Mouse (Mus musculus): ENCODE results near the gene Olfr1404. TPM values are rescaled to one million over a fixed set of nuclear protein-coding genes. Genes with fewer than 3 reads are reported as not detected.

Olfr1404 gene
- polyA plus RNA-seq (2014; fragmentation: Illumina TruSeq; extraction: RNeasy Lipid Tissue Mini Kit (QIAGEN cat#74804); ENCODE audit: low read depth, low replicate concordance) = not detected

GRCm38 (mm10) chr1:173212092-173212491, at the start of gene Olfr1404:
Olfr1404 (plus strand) TSS chr1:173212392.

GRCm38 (mm10) chr1:173190540-173190939, 21.7 kb upstream of the Olfr1404 start, which contains the start of gene Olfr1406:
Olfr1406 (minus strand) TSS chr1:173190640.

GRCm38 (mm10) chr1:173197508-173197907, 14.7 kb upstream of the Olfr1404 start, which contains the start of gene Olfr218:
Olfr218 (plus strand) TSS chr1:173197808.

GRCm38 (mm10) chr1:173227081-173227480, 14.9 kb downstream of the Olfr1404 start, which contains the start of gene Fcer1a:
Fcer1a (minus strand) TSS chr1:173227214.

GRCm38 (mm10) chr1:173265701-173266100, 53.5 kb downstream of the Olfr1404 start, which contains the start of gene Olfr418:
Olfr418 (plus strand) TSS chr1:173266001.

Other genes with a start within 250 kb of the Olfr1404 start
- not detected for gene Olfr1408, start 75.0 kb upstream of the Olfr1404 start, polyA plus RNA-seq (2014; fragmentation: Illumina TruSeq; extraction: RNeasy Lipid Tissue Mini Kit (QIAGEN cat#74804); ENCODE audit: low read depth, low replicate concordance)
- not detected for gene Olfr1406, start 21.8 kb upstream of the Olfr1404 start, polyA plus RNA-seq (2014; fragmentation: Illumina TruSeq; extraction: RNeasy Lipid Tissue Mini Kit (QIAGEN cat#74804); ENCODE audit: low read depth, low replicate concordance)
- not detected for gene Olfr218, start 14.6 kb upstream of the Olfr1404 start, polyA plus RNA-seq (2014; fragmentation: Illumina TruSeq; extraction: RNeasy Lipid Tissue Mini Kit (QIAGEN cat#74804); ENCODE audit: low read depth, low replicate concordance)
- 0.63 TPM for gene Fcer1a, start 14.8 kb downstream of the Olfr1404 start, polyA plus RNA-seq (2014; fragmentation: Illumina TruSeq; extraction: RNeasy Lipid Tissue Mini Kit (QIAGEN cat#74804); ENCODE audit: low read depth, low replicate concordance)
- not detected for gene Olfr418, start 53.6 kb downstream of the Olfr1404 start, polyA plus RNA-seq (2014; fragmentation: Illumina TruSeq; extraction: RNeasy Lipid Tissue Mini Kit (QIAGEN cat#74804); ENCODE audit: low read depth, low replicate concordance)
- gene Mptx2, start 65.4 kb downstream of the Olfr1404 start, polyA plus RNA-seq (2014; fragmentation: Illumina TruSeq; extraction: RNeasy Lipid Tissue Mini Kit (QIAGEN cat#74804); ENCODE audit: low read depth, low replicate concordance) = 4.4 TPM
- gene Ackr1, start 121.4 kb downstream of the Olfr1404 start, polyA plus RNA-seq (2014; fragmentation: Illumina TruSeq; extraction: RNeasy Lipid Tissue Mini Kit (QIAGEN cat#74804); ENCODE audit: low read depth, low replicate concordance) = 1.9 TPM
- 286 TPM for gene Aim2, start 138.5 kb downstream of the Olfr1404 start, polyA plus RNA-seq (2014; fragmentation: Illumina TruSeq; extraction: RNeasy Lipid Tissue Mini Kit (QIAGEN cat#74804); ENCODE audit: low read depth, low replicate concordance)
- 3.7 TPM for gene Cadm3, start 155.3 kb downstream of the Olfr1404 start, polyA plus RNA-seq (2014; fragmentation: Illumina TruSeq; extraction: RNeasy Lipid Tissue Mini Kit (QIAGEN cat#74804); ENCODE audit: low read depth, low replicate concordance)

Measured in sigmoid colon, adult 10 weeks (tissue).